Mouse (Mus musculus): Measurements from ENCODE around the gene Rhod. TPM values are rescaled to one million over a fixed set of nuclear protein-coding genes. Genes with fewer than 3 reads are reported as not detected.
"Not testable (repeated sequence)": the region's sequence is repeated elsewhere in the genome, so short reads cannot be mapped to it uniquely, and the experiment has no call there.

The Rhod gene
- 15.0 and 18.7 TPM in 2 replicates for polyA plus RNA-seq (2012; rRNA removed)

- peak; percentile 59 for DNase-seq (ENCODE audit: low spot score)
Observed at GRCm38 (mm10) chr19:4439161-4439801, at the start of gene Rhod. TSS of gene Rhod (minus strand) at chr19:4439432.

GRCm38 (mm10) chr19:4487877-4488276, 48.6 kb upstream of the Rhod start:
- no peak for DNase-seq (ENCODE audit: low spot score)

GRCm38 (mm10) chr19:4485006-4485405, 45.8 kb upstream of the Rhod start:
- no peak for DNase-seq (ENCODE audit: low spot score)

GRCm38 (mm10) chr19:4482111-4482859, 43.1 kb upstream of the Rhod start:
- no peak for DNase-seq (ENCODE audit: low spot score)

- DNase-seq (ENCODE audit: low spot score) = no peak
Observed at GRCm38 (mm10) chr19:4481326-4481725, 42.1 kb upstream of the Rhod start.

GRCm38 (mm10) chr19:4480041-4480440, 40.8 kb upstream of the Rhod start:
- no peak for DNase-seq (ENCODE audit: low spot score)

GRCm38 (mm10) chr19:4478190-4478516, 38.9 kb upstream of the Rhod start:
- DNase-seq (ENCODE audit: low spot score) = no peak

- peak; percentile 44 for DNase-seq (ENCODE audit: low spot score)
Observed at GRCm38 (mm10) chr19:4477345-4478189, 38.3 kb upstream of the Rhod start, which contains the start of gene Syt12. TSS of gene Syt12 (minus strand) at chr19:4477447.

- peak; percentile 30 for DNase-seq (ENCODE audit: low spot score)
Observed at GRCm38 (mm10) chr19:4476601-4477257, 37.5 kb upstream of the Rhod start.

- DNase-seq (ENCODE audit: low spot score) = no peak
Observed at GRCm38 (mm10) chr19:4475224-4475925, 36.1 kb upstream of the Rhod start.

GRCm38 (mm10) chr19:4474739-4475138, 35.5 kb upstream of the Rhod start:
- no peak for DNase-seq (ENCODE audit: low spot score)

- no peak for DNase-seq (ENCODE audit: low spot score)
Observed at GRCm38 (mm10) chr19:4473549-4473948, 34.3 kb upstream of the Rhod start.

GRCm38 (mm10) chr19:4468363-4468762, 29.1 kb upstream of the Rhod start:
- DNase-seq (ENCODE audit: low spot score) = no peak

- no peak for DNase-seq (ENCODE audit: low spot score)
Observed at GRCm38 (mm10) chr19:4464666-4465065, 25.4 kb upstream of the Rhod start.

GRCm38 (mm10) chr19:4461981-4462380, 22.7 kb upstream of the Rhod start:
- DNase-seq (ENCODE audit: low spot score) = no peak

GRCm38 (mm10) chr19:4456227-4456626, 17.0 kb upstream of the Rhod start:
- peak; percentile 35 for DNase-seq (ENCODE audit: low spot score)

- no peak for DNase-seq (ENCODE audit: low spot score)
Observed at GRCm38 (mm10) chr19:4455071-4455800, 16.0 kb upstream of the Rhod start.

- not testable (repeated sequence) for DNase-seq (ENCODE audit: low spot score)
Observed at GRCm38 (mm10) chr19:4454040-4454439, 14.8 kb upstream of the Rhod start.

GRCm38 (mm10) chr19:4452525-4452924, 13.3 kb upstream of the Rhod start:
- DNase-seq (ENCODE audit: low spot score) = no peak

- DNase-seq (ENCODE audit: low spot score) = no peak
Observed at GRCm38 (mm10) chr19:4451965-4452364, 12.7 kb upstream of the Rhod start.

- DNase-seq (ENCODE audit: low spot score) = no peak
Observed at GRCm38 (mm10) chr19:4451098-4451497, 11.9 kb upstream of the Rhod start.
